Mouse (Mus musculus) c-Kit-positive CD71-negative TER-119-negative erythroid progenitor cells, embryonic 14.5 days (primary cell): ENCODE results near the gene Dcaf11.

ENCODE experiments used
- DNase-seq: peaks from one replicate; pipeline ENCODE4 v3.0.0-alpha.2; 2013; ENCODE audit warnings: low read depth

Dcaf11 gene

GRCm38 (mm10) chr14:55557003-55557402, 2.8 kb upstream of the Dcaf11 start:
- DNase-seq: peak; percentile 81

GRCm38 (mm10) chr14:55557587-55557986, 2.2 kb upstream of the Dcaf11 start:
- DNase-seq: no peak

- DNase-seq: no peak
These were observed 912 bp upstream of the Dcaf11 start for GRCm38 (mm10) chr14:55558740-55559448.

- DNase-seq: peak; percentile 99
These were observed 632 bp downstream of the Dcaf11 start, which contains the start of gene A730061H03Rik for GRCm38 (mm10) chr14:55560202-55561073. Gene A730061H03Rik (minus strand): TSS chr14:55560406.

GRCm38 (mm10) chr14:55561860-55562259, 2.1 kb downstream of the Dcaf11 start:
- no peak for DNase-seq

GRCm38 (mm10) chr14:55563249-55563648, 3.4 kb downstream of the Dcaf11 start:
- no peak for DNase-seq

- DNase-seq: no peak
These were observed 5.9 kb downstream of the Dcaf11 start for GRCm38 (mm10) chr14:55565748-55566147.

GRCm38 (mm10) chr14:55567496-55567895, 7.7 kb downstream of the Dcaf11 start:
- DNase-seq: no peak

GRCm38 (mm10) chr14:55570588-55570987, 10.8 kb downstream of the Dcaf11 start:
- DNase-seq: no peak

GRCm38 (mm10) chr14:55571760-55572159, 12.0 kb downstream of the Dcaf11 start:
- DNase-seq: no peak

GRCm38 (mm10) chr14:55575302-55575701, 15.5 kb downstream of the Dcaf11 start, which contains the start of gene Fitm1:
Gene Fitm1 (plus strand): TSS chr14:55575617.
- no peak for DNase-seq

- no peak for DNase-seq
These were observed 15.9 kb downstream of the Dcaf11 start for GRCm38 (mm10) chr14:55575711-55576110.

GRCm38 (mm10) chr14:55576376-55576775, 16.6 kb downstream of the Dcaf11 start:
- no peak for DNase-seq

GRCm38 (mm10) chr14:55577871-55578667, 18.3 kb downstream of the Dcaf11 start, which contains the start of gene Psme1:
Gene Psme1 (plus strand): TSS chr14:55578123.
- DNase-seq: no peak

GRCm38 (mm10) chr14:55578668-55579269, 19.0 kb downstream of the Dcaf11 start:
- no peak for DNase-seq

GRCm38 (mm10) chr14:55579511-55580496, 20.0 kb downstream of the Dcaf11 start:
- no peak for DNase-seq

GRCm38 (mm10) chr14:55580731-55581130, 20.9 kb downstream of the Dcaf11 start:
- no peak for DNase-seq

GRCm38 (mm10) chr14:55581981-55582681, 22.3 kb downstream of the Dcaf11 start:
- DNase-seq: no peak

GRCm38 (mm10) chr14:55584303-55584701, 24.5 kb downstream of the Dcaf11 start:
- DNase-seq: no peak
